8 mouse cellular contexts compared by ENCODE assay signal in the genomic region with DNA sequence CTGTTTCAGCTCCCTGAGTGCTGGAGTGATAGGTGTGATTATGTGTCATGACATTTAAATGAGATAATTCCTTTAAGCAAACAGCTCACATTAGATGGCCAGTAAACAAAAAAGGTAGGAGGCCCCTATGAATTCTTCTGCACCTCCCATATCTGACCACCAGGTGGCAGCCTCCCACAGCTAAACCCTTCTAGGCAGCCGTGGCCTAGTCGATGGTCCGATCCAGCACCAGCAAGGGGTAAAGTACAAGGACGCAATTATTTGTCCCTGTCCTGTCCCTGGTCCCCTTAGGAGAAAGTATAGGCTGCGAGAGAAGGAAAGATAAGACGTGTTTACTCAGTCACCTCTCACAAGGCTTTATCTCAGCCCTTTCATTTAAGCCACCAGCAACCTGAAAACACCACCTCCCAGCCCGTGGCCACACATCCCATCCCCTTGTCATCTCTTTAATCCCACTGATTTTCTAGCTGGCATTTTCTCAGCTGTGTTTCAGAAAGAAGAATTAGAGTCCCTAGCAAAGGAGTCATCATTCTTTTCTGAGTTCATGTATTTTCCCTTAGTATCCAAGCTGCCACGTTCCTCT. TPM values are rescaled to one million over a fixed set of nuclear protein-coding genes. Genes with fewer than 3 reads are reported as not detected.
A peak's percentile ranks its signal among the peaks of the same experiment; 100 is the strongest.
DNase-seq lines count a peak whose midpoint lies in the region; ATAC-seq and TF ChIP-seq lines count a peak whose summit lies in the region.

No protein-coding gene starts in this region.

- TF ChIP-seq EP300 in liver, postnatal 0 days (IDR thresholded peaks at IDR 0.05; ENCODE audit: low read depth) = 0 out of 2 replicates have a peak, but pooled peaks have one; percentile 31

- H3K9ac ChIP-seq in heart, embryonic 14.5 days (ENCODE audit: low read length) = no peak overlapping the region
- H3K9ac ChIP-seq in liver, postnatal 0 days (replicated peaks) = no peak overlapping the region

- 30% methylated on average over 8 of the region's 8 CpGs for WGBS in heart, embryonic 14.5 days
- 44% methylated on average over 8 of the region's 8 CpGs for WGBS in liver, postnatal 0 days (ENCODE audit: insufficient replicate concordance)
- WGBS in olfactory bulb, adult 2 months = 30% methylated on average over 8 of the region's 8 CpGs

- ATAC-seq in heart, embryonic 14.5 days (ENCODE audit: insufficient number of reproducible peaks, insufficient read depth, low FRiP score, low read depth) = no peak
- ATAC-seq in liver, postnatal 0 days = peak; percentile 88

- TF ChIP-seq POLR2A in brain, embryonic 14.5 days (IDR thresholded peaks at IDR 0.05; ENCODE audit: borderline replicate concordance, extremely low read depth, insufficient read depth, insufficient read length, poor library complexity, severe bottlenecking) = no peak
- no peak for TF ChIP-seq POLR2A in olfactory bulb, adult 2 months (IDR thresholded peaks at IDR 0.05; ENCODE audit: insufficient read depth, low read depth, low read length)

- no peaks in the 10 kb centered on the region for H3K36me3 ChIP-seq in heart, embryonic 14.5 days (ENCODE audit: control insufficient read depth, insufficient read depth, low read length)
- no peaks in the 10 kb centered on the region for H3K36me3 ChIP-seq in liver, postnatal 0 days (replicated peaks; ENCODE audit: insufficient read depth, low read length)

- peak; percentile 51 to 71 for DNase-seq in CD8-positive naive resting alpha-beta T cell, adult 2 months (ENCODE audit: low read depth in 2 of 2, low spot score in 2 of 2)
- DNase-seq in brain, embryonic 14.5 days (ENCODE audit: low read depth) = peak; percentile 72
- DNase-seq in fibroblast of lung, adult 2 months (ENCODE audit: low read depth) = peak; percentile 20
- peak; percentile 67 for DNase-seq in layer of hippocampus, adult 11-12 months (ENCODE audit: low spot score)
- DNase-seq in liver, postnatal 0 days = peak; percentile 78
- peak; percentile 43 for DNase-seq in thymus, postnatal 0 days (ENCODE audit: low spot score)

- peak; percentile 69; the same call in 1 of the 2 replicates for TF ChIP-seq CTCF in brain, embryonic 14.5 days (IDR thresholded peaks at IDR 0.05; ENCODE audit: borderline replicate concordance, extremely low read depth, insufficient read depth, insufficient read length)
- peak; percentile 86 for TF ChIP-seq CTCF in liver, postnatal 0 days (IDR thresholded peaks at IDR 0.05; ENCODE audit: low read depth)
- TF ChIP-seq CTCF in olfactory bulb, adult 2 months (IDR thresholded peaks at IDR 0.05; ENCODE audit: insufficient read depth, low read depth, low read length) = peak; percentile 50; the same call in 1 of the 2 replicates

- H3K27ac ChIP-seq in heart, embryonic 14.5 days (replicated peaks in 1 of 2; ENCODE audit: control insufficient read depth in 1 of 2, insufficient read depth in 1 of 2, low read depth in 2 of 2, low read length in 2 of 2) = no peak overlapping the region
- peak overlapping the region; percentile 55 for H3K27ac ChIP-seq in liver, postnatal 0 days (ENCODE audit: low read depth)
- no peak overlapping the region for H3K27ac ChIP-seq in olfactory bulb, adult 2 months (ENCODE audit: insufficient read depth, low read depth, low read length)

- no peaks in the 10 kb centered on the region for H3K9me3 ChIP-seq in heart, embryonic 14.5 days (ENCODE audit: control insufficient read depth, low read length)
- no peaks in the 10 kb centered on the region for H3K9me3 ChIP-seq in liver, postnatal 0 days (ENCODE audit: low read length)

- no peaks in the 10 kb centered on the region for H3K4me1 ChIP-seq in heart, embryonic 14.5 days (ENCODE audit: control insufficient read depth in 2 of 2, insufficient read depth in 2 of 2, low read length in 2 of 2)
- H3K4me1 ChIP-seq in liver, postnatal 0 days (ENCODE audit: insufficient read depth) = no peaks in the 10 kb centered on the region; the same call in 1 of the 2 replicates
- H3K4me1 ChIP-seq in olfactory bulb, adult 2 months (ENCODE audit: control insufficient read depth, insufficient read depth, low read length) = no peaks in the 10 kb centered on the region

- peak overlapping the region; percentile 23; the same call in 1 of the 2 replicates for H3K4me2 ChIP-seq in heart, embryonic 14.5 days (ENCODE audit: low read length)
- H3K4me2 ChIP-seq in liver, postnatal 0 days (ENCODE audit: low read depth, low read length) = no peak overlapping the region

- no peak overlapping the region for H3K4me3 ChIP-seq in heart, embryonic 14.5 days (ENCODE audit: control insufficient read depth in 1 of 2, insufficient read depth in 1 of 2, low read depth in 1 of 2, low read length in 2 of 2)
- no peak overlapping the region for H3K4me3 ChIP-seq in liver, postnatal 0 days (ENCODE audit: low read depth, low read length)
- H3K4me3 ChIP-seq in olfactory bulb, adult 2 months (ENCODE audit: insufficient read depth, low read depth, low read length) = no peak overlapping the region

- no peaks in the 10 kb centered on the region for H3K27me3 ChIP-seq in heart, embryonic 14.5 days (ENCODE audit: control insufficient read depth, insufficient read depth, low read length)
- H3K27me3 ChIP-seq in liver, postnatal 0 days (ENCODE audit: insufficient read depth, low read length) = no peaks in the 10 kb centered on the region

RNA-seq across cellular contexts. Expression of gene Xiap, which starts 26.3 kb away (rescaled TPM):
- polyA plus RNA-seq in brain, embryonic 14.5 days (2012; rRNA removed) = 27.8 and 32.2 TPM in 2 replicates
- polyA plus RNA-seq in heart, embryonic 14.5 days (2014; fragmentation: Nextera tagmentation; extraction: Ambion mirVana) = 16.8 and 16.9 TPM in 2 replicates
- 8.9 and 9.5 TPM in 2 replicates for polyA plus RNA-seq in liver, postnatal 0 days (2015; fragmentation: Nextera tagmentation; extraction: Ambion mirVana)
- polyA plus RNA-seq in olfactory bulb, adult 2 months (2012; ENCODE audit: insufficient read depth, insufficient read length, low replicate concordance, missing spikeins) = 56.1 TPM in 1 of 2 replicates, not detected in the other
- 11.8 and 13.9 TPM in 2 replicates for polyA plus RNA-seq in thymus, postnatal 0 days (2015; fragmentation: Nextera tagmentation; extraction: Ambion mirVana)

Comparison
In these comparisons a context has a peak if more than half of its experiments do, and no peak if none do; other contexts are left out.
1. DNase-seq: peak in every context shown above with its lines; median percentile 78 in liver, postnatal 0 days; 72 in brain, embryonic 14.5 days; 67 in layer of hippocampus, adult 11-12 months; 61 in CD8-positive naive resting alpha-beta T cell, adult 2 months; 43 in thymus, postnatal 0 days; 20 in fibroblast of lung, adult 2 months.